Mouse (Mus musculus) embryonic facial prominence, embryonic 11.5 days (tissue): ENCODE measurements at regions not wholly inside any gene's neighbourhood (a gene's known extent, or its start where the extent isn't known, plus 50 kb on each side); places are given as distances from the start of the nearest gene placed in this dataset.

Source experiments
- ATAC-seq: fragments of 200-750 bp; cut with Nextera tagmentation; replicated peaks from 2 replicates; pipeline ENCODE4 v1.8.0; 2017; ENCODE audit warnings: low read depth; ENCODE audit not compliant: insufficient number of reproducible peaks, low FRiP score, low TSS enrichment
- DNase-seq: peaks from one replicate; pipeline ENCODE4 v3.0.0-alpha.2; 2015; ENCODE audit warnings: low spot score
- H3K27ac ChIP-seq: fragments of 300-500 bp; sonication (generic); replicated peaks from 2 replicates; pipeline ENCODE4 v1.5.1; 2014; ENCODE audit warnings: mild to moderate bottlenecking, low read depth, low read length, control low read depth
- H3K27me3 ChIP-seq: fragments of 300-500 bp; sonication (generic); 2 replicates; pipeline ENCODE4 v1.6.1; 2014; ENCODE audit warnings: mild to moderate bottlenecking, low read length, moderate library complexity, mixed read lengths; ENCODE audit not compliant: control insufficient read depth, insufficient read depth
- H3K36me3 ChIP-seq: fragments of 300-500 bp; sonication (generic); replicated peaks from 2 replicates; pipeline ENCODE4 v1.6.1; 2014; ENCODE audit warnings: low read depth, mild to moderate bottlenecking, low read length, moderate library complexity, mixed read lengths; ENCODE audit not compliant: control insufficient read depth, insufficient read depth
- H3K4me1 ChIP-seq: fragments of 300-500 bp; sonication (generic); 2 replicates; pipeline ENCODE4 v1.6.1; 2014; ENCODE audit warnings: low read length, mixed read lengths; ENCODE audit not compliant: control insufficient read depth, insufficient read depth
- H3K4me2 ChIP-seq: fragments of 300-500 bp; sonication (generic); 2 replicates; pipeline ENCODE4 v1.6.1; 2014; ENCODE audit warnings: low read depth, mild to moderate bottlenecking, control low read depth, low read length, moderate library complexity
- H3K4me3 ChIP-seq: fragments of 300-500 bp; sonication (generic); 2 replicates; pipeline ENCODE4 v1.5.1; 2014; ENCODE audit warnings: low read depth, low read length, control low read depth
- H3K9ac ChIP-seq: fragments of 300-500 bp; sonication (generic); replicated peaks from 2 replicates; pipeline ENCODE4 v1.6.1; 2014; ENCODE audit warnings: mild to moderate bottlenecking, control low read depth, low read length
- H3K9me3 ChIP-seq: fragments of 300-500 bp; sonication (generic); replicated peaks from 2 replicates; pipeline ENCODE4 v1.6.1; 2016; ENCODE audit warnings: mild to moderate bottlenecking, low read length, inconsistent platforms, mixed read lengths; ENCODE audit not compliant: control insufficient read depth
- WGBS: fragments of 180-500 bp; shearing (Covaris S2); extraction: QIAGEN DNeasy Blood & Tissue Kit; methylation state at CpG from one replicate; pipeline ENCODE4 v1.1.7; 2014; 5-methylcytosine and 5-hydroxymethylcytosine counted together

GRCm38 (mm10) chr11:22606380-22606779 lies 94.5 kb downstream of the Tmem17 start:
- H3K27me3 ChIP-seq, result no peaks in the 10 kb centered on the region
- ATAC-seq (no peak), DNase-seq (no peak)
- no peaks in the 10 kb centered on the region for H3K36me3 ChIP-seq
- H3K4me1 ChIP-seq, result peaks cover 3% of the 10 kb centered on the region; the same call in 1 of the 2 replicates
- H3K27ac ChIP-seq, result no peak overlapping the region
- no peak overlapping the region for H3K4me3 ChIP-seq
- H3K9me3 ChIP-seq, result no peaks in the 10 kb centered on the region
- H3K4me2 ChIP-seq, result no peak overlapping the region
- WGBS, result 73% methylated on average over 4 of the region's 4 CpGs
- no peak overlapping the region for H3K9ac ChIP-seq

DNA sequence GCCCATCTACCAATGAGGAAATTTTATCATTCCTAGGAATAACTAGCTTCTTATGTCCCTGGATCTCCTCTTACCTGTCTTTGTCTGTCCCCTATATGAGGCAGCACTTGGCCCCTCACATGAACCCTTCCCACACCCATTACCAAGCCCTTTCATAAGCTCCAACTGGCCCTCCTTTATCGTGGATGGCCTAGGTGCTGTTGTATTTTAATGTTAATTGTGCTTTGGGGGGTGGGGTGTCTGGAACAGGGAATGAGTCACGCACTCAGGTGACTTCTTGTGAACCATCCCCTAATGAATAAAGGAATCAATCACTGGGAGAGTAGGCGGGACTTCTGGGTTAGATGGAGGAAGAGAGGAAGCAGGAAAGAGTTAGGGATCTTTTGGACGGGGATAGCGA lies 95.8 kb downstream of the Tmem17 start:
- Histone ChIP-seq H3K9ac (no peak overlapping the region), H3K4me1 (peaks cover 3% of the 10 kb centered on the region; the same call in 1 of the 2 replicates), H3K4me2 (no peak overlapping the region), H3K27ac (no peak overlapping the region), H3K27me3 (no peaks in the 10 kb centered on the region), H3K36me3 (no peaks in the 10 kb centered on the region), H3K9me3 (no peaks in the 10 kb centered on the region), H3K4me3 (no peak overlapping the region)
- ATAC-seq, result no peak
- 74% methylated on average over 5 of the region's 5 CpGs for WGBS
- DNase-seq, result no peak

DNA sequence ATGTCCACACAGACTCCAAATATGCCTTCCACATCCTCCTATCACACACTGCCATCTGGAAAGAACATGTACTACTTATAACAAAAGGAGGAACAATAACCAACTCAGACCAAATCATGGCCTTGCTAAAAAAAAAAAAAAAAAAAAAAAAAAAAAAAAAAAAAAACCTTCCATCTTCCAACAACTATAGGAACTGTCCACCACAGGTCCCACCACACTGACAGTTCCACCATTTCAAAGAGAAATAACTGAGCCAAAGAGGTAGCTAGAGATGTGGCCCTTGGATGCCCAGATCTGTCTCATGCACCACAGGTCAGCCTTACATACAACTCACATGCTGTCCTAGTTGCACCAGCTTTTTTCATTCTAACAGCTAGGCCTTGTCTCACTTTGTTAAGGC lies 97.1 kb downstream of the Tmem17 start:
- Histone ChIP-seq H3K36me3 (no peaks in the 10 kb centered on the region), H3K4me1 (peaks cover 3% of the 10 kb centered on the region; the same call in 1 of the 2 replicates), H3K9ac (no peak overlapping the region), H3K9me3 (no peaks in the 10 kb centered on the region), H3K4me3 (no peak overlapping the region), H3K4me2 (no peak overlapping the region), H3K27ac (no peak overlapping the region), H3K27me3 (no peaks in the 10 kb centered on the region)
- no peak for ATAC-seq
- DNase-seq, result no peak

GRCm38 (mm10) chr11:22610433-22611101 lies 98.7 kb downstream of the Tmem17 start:
- H3K27me3 ChIP-seq, result no peaks in the 10 kb centered on the region
- H3K9me3 ChIP-seq, result no peaks in the 10 kb centered on the region
- H3K4me2 ChIP-seq, result no peak overlapping the region
- H3K36me3 ChIP-seq, result no peaks in the 10 kb centered on the region
- no peak overlapping the region for H3K4me3 ChIP-seq
- H3K4me1 ChIP-seq, result peaks cover 3% of the 10 kb centered on the region; the same call in 1 of the 2 replicates
- 4% methylated on average over 12 of the region's 12 CpGs for WGBS
- H3K9ac ChIP-seq, result no peak overlapping the region
- DNase-seq (peak; percentile 26), ATAC-seq (no peak)
- H3K27ac ChIP-seq, result no peak overlapping the region

DNA sequence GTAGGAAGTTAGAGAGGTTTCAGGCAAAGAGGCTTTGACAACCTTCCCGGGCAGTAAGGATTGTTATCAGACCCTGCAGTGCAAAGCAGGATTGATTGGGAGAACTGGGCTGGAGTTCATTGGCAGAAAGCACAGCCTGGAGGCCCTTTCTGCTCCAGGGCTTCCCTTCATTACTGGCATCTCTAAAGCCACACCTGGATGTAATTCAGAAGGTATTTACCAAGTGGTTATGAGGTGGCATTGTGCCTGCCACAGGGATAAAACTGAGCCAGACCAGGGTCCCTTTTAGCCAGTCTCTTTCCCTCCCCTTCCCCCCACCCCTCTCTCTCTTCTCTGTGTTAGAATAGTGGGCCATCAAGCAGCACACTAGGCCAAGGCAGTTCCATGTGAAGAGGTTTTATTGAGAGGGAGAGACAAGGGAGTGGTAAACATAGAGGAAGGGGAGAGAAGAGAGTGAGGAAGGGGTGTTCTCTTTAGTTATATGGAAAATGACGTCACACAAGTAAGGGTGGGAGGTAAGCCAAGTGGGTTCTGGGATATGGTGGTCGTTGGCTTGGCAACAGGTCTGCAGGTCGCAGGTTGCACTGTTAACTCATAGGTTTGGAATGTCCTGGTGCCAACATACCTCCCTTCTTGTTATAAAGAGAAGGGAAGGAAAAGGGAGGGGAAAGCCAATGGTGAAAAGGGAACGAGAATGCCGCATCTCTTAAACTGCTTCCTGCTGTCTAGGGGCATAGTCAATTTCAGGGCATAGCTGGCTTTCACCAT lies 99.4 kb downstream of the Tmem17 start:
- no peaks in the 10 kb centered on the region for H3K36me3 ChIP-seq
- ATAC-seq (no peak), DNase-seq (peak; percentile 19)
- H3K9ac ChIP-seq, result no peak overlapping the region
- peaks cover 3% of the 10 kb centered on the region; the same call in 1 of the 2 replicates for H3K4me1 ChIP-seq
- H3K27ac ChIP-seq, result no peak overlapping the region
- H3K27me3 ChIP-seq, result no peaks in the 10 kb centered on the region
- 60% methylated on average over 6 of the region's 6 CpGs for WGBS
- H3K9me3 ChIP-seq, result no peaks in the 10 kb centered on the region
- no peak overlapping the region for H3K4me3 ChIP-seq
- H3K4me2 ChIP-seq, result no peak overlapping the region

DNA sequence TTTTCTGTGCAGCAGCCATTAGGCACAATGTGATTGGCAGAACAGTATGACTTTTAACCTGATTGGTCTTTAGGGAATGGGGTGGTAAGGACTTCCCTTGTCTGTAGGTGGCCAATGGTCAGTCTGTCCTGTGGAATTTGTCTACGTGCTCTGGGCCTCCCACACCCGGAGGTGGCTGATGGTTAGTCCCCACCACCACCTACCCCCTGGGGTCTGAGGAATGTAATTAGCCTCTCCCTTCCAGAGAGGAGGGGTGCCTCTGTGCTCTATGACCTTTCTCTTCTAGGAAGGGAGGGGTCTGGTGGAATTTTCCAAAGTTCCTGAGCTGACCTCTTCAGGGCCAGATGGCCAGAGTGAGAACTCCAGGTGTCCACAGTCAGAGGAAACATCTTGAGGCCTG lies 101.6 kb downstream of the Tmem17 start:
- Histone ChIP-seq H3K4me1 (peaks cover 3% of the 10 kb centered on the region; the same call in 1 of the 2 replicates), H3K9ac (no peak overlapping the region), H3K36me3 (no peaks in the 10 kb centered on the region), H3K27me3 (no peaks in the 10 kb centered on the region), H3K27ac (no peak overlapping the region), H3K9me3 (no peaks in the 10 kb centered on the region), H3K4me3 (no peak overlapping the region), H3K4me2 (no peak overlapping the region)
- 55% methylated on average over 2 of the region's 2 CpGs for WGBS
- DNase-seq (no peak), ATAC-seq (no peak)

DNA sequence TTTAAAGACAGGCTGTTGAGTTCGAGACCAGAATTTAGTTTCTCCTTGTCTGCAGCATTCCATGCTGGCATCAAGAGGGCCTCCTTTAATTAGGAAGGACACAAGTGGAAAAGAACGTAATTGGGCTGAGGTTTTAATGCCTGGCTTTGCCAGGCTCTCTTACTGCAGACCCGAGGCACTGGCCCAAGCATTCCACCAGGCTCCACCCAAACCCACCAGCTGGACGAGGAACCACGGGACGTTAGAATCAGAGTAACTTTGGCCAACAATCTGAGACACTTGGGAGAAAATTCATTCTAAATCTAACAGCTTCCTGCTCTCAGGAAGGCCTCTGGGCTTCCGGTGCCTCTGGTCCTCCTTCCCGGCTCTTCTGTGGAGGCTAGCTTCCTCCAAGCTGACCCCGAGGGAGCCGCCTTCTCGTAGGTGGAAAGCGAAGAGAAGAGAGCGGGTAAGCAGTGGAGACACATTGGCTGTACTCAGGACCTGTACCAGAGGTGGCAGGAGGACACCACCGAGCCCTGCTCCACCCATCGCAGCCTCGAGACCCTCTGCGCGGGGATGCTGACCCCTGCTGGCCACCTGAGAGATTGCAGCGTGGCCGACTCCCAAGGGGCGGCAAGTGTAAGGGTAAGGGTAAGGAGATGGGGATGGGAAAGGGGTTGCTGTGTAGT lies 105.5 kb downstream of the Tmem17 start:
- Histone ChIP-seq H3K27me3 (no peaks in the 10 kb centered on the region), H3K4me3 (peak overlapping the region; percentile 12; the same call in 1 of the 2 replicates), H3K27ac (no peak overlapping the region), H3K4me2 (peak overlapping the region; percentile 39), H3K36me3 (no peaks in the 10 kb centered on the region), H3K9ac (0 out of 2 replicates have a peak overlapping the region, but pooled peaks have one; percentile 10), H3K9me3 (no peaks in the 10 kb centered on the region), H3K4me1 (no peaks in the 10 kb centered on the region)
- 12% methylated on average over 21 of the region's 21 CpGs for WGBS
- DNase-seq (peak; percentile 81), ATAC-seq (peak; percentile 89)
